Mouse (Mus musculus) brain, embryonic 14.5 days (tissue): ENCODE data around the gene Dnajb5. TPM values are rescaled to one million over a fixed set of nuclear protein-coding genes. Genes with fewer than 3 reads are reported as not detected.

Experiments
- DNase-seq: peaks from one replicate; pipeline ENCODE4 v3.0.0-alpha.2; 2011; ENCODE audit warnings: low read depth
- CTCF ChIP-seq: fragments of 200-500 bp; IDR thresholded peaks from 2 replicates; pipeline ENCODE4 v1.5.1; 2012; ENCODE audit warnings: inconsistent platforms, mild to moderate bottlenecking, moderate library complexity, borderline replicate concordance; ENCODE audit not compliant: insufficient read depth, insufficient read length; ENCODE audit errors: extremely low read depth
- POLR2A ChIP-seq: fragments of 200-500 bp; IDR thresholded peaks from 2 replicates; pipeline ENCODE4 v1.6.1; 2012; ENCODE audit warnings: mild to moderate bottlenecking, inconsistent platforms, borderline replicate concordance; ENCODE audit not compliant: poor library complexity, insufficient read depth, insufficient read length, severe bottlenecking; ENCODE audit errors: extremely low read depth
- polyA plus RNA-seq: library from polyadenylated mRNA; depleted of rRNA; stranded (reverse); fragments of >200 nt; gene quantifications from 2 replicates; pipeline ENCODE4 v1.2.3, GENCODE M21; 2012

Dnajb5 gene
- polyA plus RNA-seq, 1 experiment: 101 TPM

- DNase-seq: peak; percentile 97
- TF ChIP-seq CTCF (no peak), POLR2A (no peak)
These were observed 2.8 kb upstream of the Dnajb5 start for GRCm38 (mm10) chr4:42946733-42947290.

- TF ChIP-seq POLR2A: no peak
- no peak for TF ChIP-seq CTCF
- DNase-seq: peak; percentile 46
These were observed 1.1 kb upstream of the Dnajb5 start for GRCm38 (mm10) chr4:42948527-42948926.

GRCm38 (mm10) chr4:42949051-42949675, 451 bp upstream of the Dnajb5 start:
- TF ChIP-seq POLR2A (no peak), CTCF (no peak)

GRCm38 (mm10) chr4:42950065-42950558, 498 bp downstream of the Dnajb5 start:
- TF ChIP-seq POLR2A (no peak), CTCF (no peak)
- peak; percentile 96 for DNase-seq

More at GRCm38 (mm10) chr4:42949051-42949675, 451 bp upstream of the Dnajb5 start:
- DNase-seq: no peak

GRCm38 (mm10) chr4:42951206-42952195, 1.9 kb downstream of the Dnajb5 start:
- TF ChIP-seq POLR2A (no peak), CTCF (no peak)
- DNase-seq: peak; percentile 69

GRCm38 (mm10) chr4:42952563-42952962, 2.9 kb downstream of the Dnajb5 start:
- no peak for DNase-seq
- TF ChIP-seq POLR2A (no peak), CTCF (no peak)

GRCm38 (mm10) chr4:42953435-42954094, 4.0 kb downstream of the Dnajb5 start:
- peak; percentile 91 for DNase-seq
- TF ChIP-seq CTCF (no peak), POLR2A (no peak)

- DNase-seq: peak; percentile 83
- TF ChIP-seq CTCF: peak; percentile 96
- TF ChIP-seq POLR2A: no peak
These were observed 4.7 kb downstream of the Dnajb5 start for GRCm38 (mm10) chr4:42954297-42954696.

- TF ChIP-seq POLR2A (no peak), CTCF (no peak)
- DNase-seq: no peak
These were observed 5.6 kb downstream of the Dnajb5 start for GRCm38 (mm10) chr4:42955200-42955599.

GRCm38 (mm10) chr4:42956581-42956980, 7.0 kb downstream of the Dnajb5 start:
- no peak for TF ChIP-seq CTCF
- TF ChIP-seq POLR2A: no peak
- DNase-seq: no peak
